Mouse (Mus musculus): ENCODE results near the gene Msrb3. TPM values are rescaled to one million over a fixed set of nuclear protein-coding genes. Genes with fewer than 3 reads are reported as not detected.

Gene Msrb3
- total RNA-seq, 2 experiments from 2014 or later, result 5.2 to 6.8 TPM

Other genes with a start within 250 kb of the Msrb3 start
- gene Lemd3, start 80.2 kb upstream of the Msrb3 start, total RNA-seq (2021), result 10 to 100 TPM; 35.9 to 36.1 TPM
- 1 to 10 TPM; 2.4 to 2.6 TPM for gene Wif1, start 134.9 kb upstream of the Msrb3 start, total RNA-seq (2021)